ENCODE assay signal across 26 mouse cellular contexts in genomic region chr9:83277356-83277755, GRCm38 (mm10).
A peak's percentile ranks its signal among the peaks of the same experiment; 100 is the strongest.
DNase-seq lines count a peak whose midpoint lies in the region; ATAC-seq and TF ChIP-seq lines count a peak whose summit lies in the region.
"Had no signal": no experiment of that assay in that cellular context is flagged by ENCODE, and none has a peak within 500 bp of the region (broad histone marks: within the 10 kb centered on the region; RNA-seq: fewer than 3 reads in every experiment).

No protein-coding gene starts in this region.

- H3K9ac ChIP-seq in liver, postnatal 0 days (replicated peaks): no peak overlapping the region
- H3K9ac ChIP-seq in CH12.LX (ENCODE audit: insufficient read depth, low read depth): no peak overlapping the region
- H3K9ac ChIP-seq: embryonic facial prominence, embryonic 12.5 days; embryonic facial prominence, embryonic 15.5 days; forebrain, postnatal 0 days; heart, embryonic 12.5 days; heart, embryonic 15.5 days; hindbrain, embryonic 14.5 days had no signal

- H3K27me3 ChIP-seq in liver, postnatal 0 days (ENCODE audit: insufficient read depth, low read length): no peaks in the 10 kb centered on the region
- no peaks in the 10 kb centered on the region for H3K27me3 ChIP-seq in CH12.LX (replicated peaks)
- H3K27me3 ChIP-seq: embryonic facial prominence, embryonic 12.5 days; embryonic facial prominence, embryonic 15.5 days; heart, embryonic 12.5 days; heart, embryonic 15.5 days had no signal

- DNase-seq in kidney, adult 9 months: peak; percentile 67
- DNase-seq in kidney, postnatal 10 days: no peak
- DNase-seq in liver, postnatal 0 days: no peak
- DNase-seq in liver (no peak), CH12.LX (ENCODE audit: extremely low read depth) (no peak)
- DNase-seq: adrenal gland, adult 8-10 months; adrenal gland, postnatal 25 days; cerebellum, adult 18-20 months; cerebellum, adult 9-11 months; cerebellum, postnatal 25 days; forebrain, postnatal 0 days; gastrocnemius, adult 2 months; gastrocnemius, postnatal 14 days; heart, adult 18-20 months; heart, postnatal 14 days; heart, postnatal 4 days had no signal

- in situ Hi-C loops in CH12.LX (cut with MboI; ENCODE audit: low pct_ligation_motif_present, low pct_unique_long_range_greater_than_20kb, low sequenced_read_pairs): no loop called here

- no peak for TF ChIP-seq RAD21 in CH12.LX (IDR thresholded peaks at IDR 0.05; ENCODE audit: low read depth, low read length)

- WGBS in liver, postnatal 0 days (ENCODE audit: insufficient replicate concordance): 74% methylated on average over 5 of the region's 5 CpGs
- WGBS in bone marrow, adult 2 months: 73% methylated on average over 5 of the region's 5 CpGs

- no peak for ATAC-seq in liver, postnatal 0 days
- ATAC-seq: activated CD4-positive, CD25-positive, alpha-beta regulatory T cell, adult 4 months; CD4-positive, CD25-positive, alpha-beta regulatory T cell, adult 4 months; forebrain, embryonic 14.5 days; forebrain, postnatal 0 days; hindbrain, postnatal 0 days had no signal

- no peak for TF ChIP-seq CTCF in liver, postnatal 0 days (IDR thresholded peaks at IDR 0.05; ENCODE audit: low read depth)
- no peak for TF ChIP-seq CTCF in CH12.LX (conservative IDR thresholded peaks at IDR 0.05 in 1 of 2, IDR thresholded peaks at IDR 0.05 in 1 of 2; ENCODE audit: low read depth in 2 of 2, low read length in 2 of 2)
- TF ChIP-seq CTCF in bone marrow, adult 2 months (IDR thresholded peaks at IDR 0.05; ENCODE audit: control insufficient read depth, insufficient read depth, low read length): no peak

- H3K4me1 ChIP-seq in liver, postnatal 0 days (ENCODE audit: insufficient read depth): no peaks in the 10 kb centered on the region
- H3K4me1 ChIP-seq in CH12.LX (ENCODE audit: control insufficient read depth in 1 of 2, insufficient read depth in 2 of 2): peaks cover 3 to 12% of the 10 kb centered on the region in 2 experiments; a peak in 3 of 4 replicates
- H3K4me1 ChIP-seq in bone marrow, adult 2 months (ENCODE audit: control insufficient read depth, insufficient read depth, low read length): no peaks in the 10 kb centered on the region; the same call in none of the 2 replicates
- H3K4me1 ChIP-seq: embryonic facial prominence, embryonic 12.5 days; embryonic facial prominence, embryonic 15.5 days had no signal

- no peak for TF ChIP-seq POLR2A in CH12.LX (IDR thresholded peaks at IDR 0.05; ENCODE audit: low read depth, low read length)
- TF ChIP-seq POLR2A in bone marrow, adult 2 months (IDR thresholded peaks at IDR 0.05; ENCODE audit: borderline replicate concordance, control insufficient read depth, low read depth, low read length): no peak

- H3K4me3 ChIP-seq in liver, postnatal 0 days (ENCODE audit: low read depth, low read length): no peak overlapping the region
- no peak overlapping the region for H3K4me3 ChIP-seq in CH12.LX (replicated peaks in 1 of 3; ENCODE audit: low read depth in 2 of 3, low read length in 2 of 3, poor library complexity in 1 of 3)
- H3K4me3 ChIP-seq in bone marrow, adult 2 months (replicated peaks; ENCODE audit: control insufficient read depth, low read depth, low read length): no peak overlapping the region
- H3K4me3 ChIP-seq: embryonic facial prominence, embryonic 12.5 days; embryonic facial prominence, embryonic 15.5 days; gastrocnemius, adult 2 months; heart, embryonic 12.5 days; heart, embryonic 15.5 days had no signal

- no peaks in the 10 kb centered on the region for H3K79me2 ChIP-seq in CH12.LX (replicated peaks; ENCODE audit: control insufficient read depth, extremely low read depth, insufficient read depth, poor library complexity, severe bottlenecking)

- dilution Hi-C loops in CH12.LX (cut with MboI; ENCODE audit: extremely low pct_ligation_motif_present, extremely low pct_unique_long_range_greater_than_20kb, low sequenced_read_pairs): no loop called here

- H3K36me3 ChIP-seq in liver, postnatal 0 days (replicated peaks; ENCODE audit: insufficient read depth, low read length): no peaks in the 10 kb centered on the region
- no peaks in the 10 kb centered on the region for H3K36me3 ChIP-seq in CH12.LX (replicated peaks in 1 of 2; ENCODE audit: control insufficient read depth in 1 of 2, insufficient read depth in 1 of 2, low read length in 1 of 2)
- H3K36me3 ChIP-seq: embryonic facial prominence, embryonic 12.5 days; embryonic facial prominence, embryonic 15.5 days; heart, embryonic 12.5 days; heart, embryonic 15.5 days had no signal

- no peak overlapping the region for H3K4me2 ChIP-seq in liver, postnatal 0 days (ENCODE audit: low read depth, low read length)
- H3K4me2 ChIP-seq in CH12.LX (ENCODE audit: insufficient read depth, low read depth, poor library complexity, severe bottlenecking): peak overlapping the region; percentile 39; the same call in 1 of the 2 replicates
- H3K4me2 ChIP-seq: embryonic facial prominence, embryonic 12.5 days; embryonic facial prominence, embryonic 15.5 days; heart, embryonic 12.5 days; heart, embryonic 15.5 days; hindbrain, embryonic 14.5 days had no signal

- TF ChIP-seq EP300 in liver, postnatal 0 days (IDR thresholded peaks at IDR 0.05; ENCODE audit: low read depth): no peak
- no peak for TF ChIP-seq EP300 in CH12.LX (IDR thresholded peaks at IDR 0.05; ENCODE audit: low read length)

- peak overlapping the region; percentile 34 for H3K27ac ChIP-seq in liver, postnatal 0 days (ENCODE audit: low read depth)
- no peak overlapping the region for H3K27ac ChIP-seq in CH12.LX (ENCODE audit: insufficient read depth, low read depth)
- H3K27ac ChIP-seq in bone marrow, adult 2 months (ENCODE audit: control insufficient read depth, insufficient read depth, low read depth, low read length, poor library complexity): peak overlapping the region; percentile 84
- H3K27ac ChIP-seq: embryonic facial prominence, embryonic 12.5 days; embryonic facial prominence, embryonic 15.5 days; gastrocnemius, adult 2 months; heart, embryonic 15.5 days; hindbrain, embryonic 14.5 days; hindbrain, postnatal 0 days had no signal

- H3K9me3 ChIP-seq in liver, postnatal 0 days (ENCODE audit: low read length): no peaks in the 10 kb centered on the region
- H3K9me3 ChIP-seq in CH12.LX (replicated peaks; ENCODE audit: low read length): no peaks in the 10 kb centered on the region
- H3K9me3 ChIP-seq: embryonic facial prominence, embryonic 12.5 days; embryonic facial prominence, embryonic 15.5 days; heart, embryonic 12.5 days; heart, embryonic 15.5 days had no signal

TF ChIP-seq in CH12.LX, 34 proteins besides CTCF, POLR2A, EP300 and RAD21:
- TF ChIP-seq HCFC1 (IDR thresholded peaks at IDR 0.05; ENCODE audit: low read depth, low read length): no peak
- no peak for TF ChIP-seq NRF1 (IDR thresholded peaks at IDR 0.05; ENCODE audit: low read depth, low read length)
- TF ChIP-seq TCF12 (IDR thresholded peaks at IDR 0.05; ENCODE audit: low read depth, low read length): no peak
- TF ChIP-seq USF1 (IDR thresholded peaks at IDR 0.05; ENCODE audit: low read depth, low read length): no peak
- no peak for TF ChIP-seq GABPA (IDR thresholded peaks at IDR 0.05; ENCODE audit: insufficient replicate concordance, low read depth, low read length)
- TF ChIP-seq MEF2A (IDR thresholded peaks at IDR 0.05; ENCODE audit: borderline replicate concordance, low read depth, low read length): no peak
- TF ChIP-seq CHD1 (IDR thresholded peaks at IDR 0.05; ENCODE audit: low read depth, low read length): no peak
- no peak for TF ChIP-seq MXI1 (IDR thresholded peaks at IDR 0.05; ENCODE audit: low read depth, low read length)
- TF ChIP-seq UBTF (IDR thresholded peaks at IDR 0.05; ENCODE audit: low read depth, low read length): no peak
- no peak for TF ChIP-seq BHLHE40 (IDR thresholded peaks at IDR 0.05; ENCODE audit: low read depth, low read length)
- TF ChIP-seq KAT2A (IDR thresholded peaks at IDR 0.05; ENCODE audit: insufficient replicate concordance, low read length): no peak
- TF ChIP-seq PAX5 (IDR thresholded peaks at IDR 0.05; ENCODE audit: low read length): no peak
- TF ChIP-seq SIN3A (IDR thresholded peaks at IDR 0.05; ENCODE audit: low read length): no peak
- no peak for TF ChIP-seq ZNF384 (IDR thresholded peaks at IDR 0.05; ENCODE audit: low read depth, low read length)
- TF ChIP-seq ETS1 (conservative IDR thresholded peaks at IDR 0.05; ENCODE audit: low read depth, low read length): no peak
- TF ChIP-seq ZKSCAN1 (IDR thresholded peaks at IDR 0.05; ENCODE audit: borderline replicate concordance, low read depth, low read length): no peak
- TF ChIP-seq ZMIZ1 (IDR thresholded peaks at IDR 0.05; ENCODE audit: low read depth, low read length): no peak
- no peak for TF ChIP-seq IRF4 (IDR thresholded peaks at IDR 0.05; ENCODE audit: low read depth, low read length)
